Mouse (Mus musculus) spleen, adult 2 months (tissue): ENCODE data around the gene Prkca.

Experiments
- CTCF ChIP-seq: fragments of 200-500 bp; IDR thresholded peaks from 2 replicates; pipeline ENCODE4 v1.5.1; 2011; ENCODE audit warnings: mild to moderate bottlenecking, inconsistent platforms; ENCODE audit not compliant: insufficient read depth, insufficient read length, insufficient replicate concordance; ENCODE audit errors: extremely low read depth
- POLR2A ChIP-seq: fragments of 200-500 bp; IDR thresholded peaks from 2 replicates; pipeline ENCODE4 v1.6.1; 2011; ENCODE audit warnings: low read depth, low read length, inconsistent platforms

DNA sequence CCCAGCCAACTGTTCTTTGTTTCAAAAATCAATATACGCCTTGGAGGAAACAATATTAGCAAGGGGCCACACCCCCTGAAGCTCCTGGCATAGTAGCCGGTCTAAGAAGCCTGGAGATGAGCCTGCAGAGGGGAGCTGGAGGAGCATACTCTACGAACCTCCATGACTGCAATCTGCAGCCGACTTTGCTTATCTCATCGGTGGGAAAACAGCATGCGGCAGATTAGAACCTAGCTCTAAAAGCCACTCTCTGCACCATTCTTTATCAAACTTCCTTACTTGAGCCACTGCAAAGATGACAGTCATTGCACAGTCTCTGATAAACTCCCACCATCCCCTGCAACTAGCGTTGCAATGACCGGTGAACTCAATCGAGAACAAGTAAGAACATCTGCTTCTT lies 194.5 kb downstream of the Prkca start:
- TF ChIP-seq POLR2A (no peak), CTCF (no peak)
